Mouse (Mus musculus) midbrain, embryonic 16.5 days (tissue): ENCODE measurements around the gene Hist1h3b. TPM values are rescaled to one million over a fixed set of nuclear protein-coding genes. Genes with fewer than 3 reads are reported as not detected.
"Not testable (repeated sequence)": the region's sequence is repeated elsewhere in the genome, so short reads cannot be mapped to it uniquely, and the experiment has no call there.

Experiments
- ATAC-seq: fragments of 200-750 bp; cut with Nextera tagmentation; 2 replicates; pipeline ENCODE4 v1.8.0; 2017; ENCODE audit warnings: moderate TSS enrichment
- H3K27ac ChIP-seq: fragments of 300-500 bp; sonication (generic); 2 replicates; pipeline ENCODE4 v1.5.1; 2014; ENCODE audit warnings: mild to moderate bottlenecking, low read length, mixed read lengths
- H3K27me3 ChIP-seq: fragments of 300-500 bp; sonication (generic); 2 replicates; pipeline ENCODE4 v1.6.1; 2014; ENCODE audit warnings: low read depth, low read length, mixed read lengths; ENCODE audit not compliant: control insufficient read depth, insufficient read depth
- H3K36me3 ChIP-seq: fragments of 300-500 bp; sonication (generic); 2 replicates; pipeline ENCODE4 v1.6.1; 2014; ENCODE audit warnings: mild to moderate bottlenecking, low read length, moderate library complexity, mixed read lengths; ENCODE audit not compliant: control insufficient read depth, insufficient read depth
- H3K4me1 ChIP-seq: fragments of 300-500 bp; sonication (generic); 2 replicates; pipeline ENCODE4 v1.6.1; 2014; ENCODE audit warnings: mild to moderate bottlenecking, low read length, mixed read lengths; ENCODE audit not compliant: control insufficient read depth, insufficient read depth
- H3K4me2 ChIP-seq: fragments of 300-500 bp; sonication (generic); 2 replicates; pipeline ENCODE4 v1.6.1; 2014; ENCODE audit warnings: mild to moderate bottlenecking, low read length, mixed read lengths
- H3K4me3 ChIP-seq: fragments of 300-500 bp; sonication (generic); 2 replicates; pipeline ENCODE4 v1.5.1; 2014; ENCODE audit warnings: low read depth, mild to moderate bottlenecking, low read length, moderate library complexity, mixed read lengths
- H3K9ac ChIP-seq: fragments of 300-500 bp; sonication (generic); 2 replicates; pipeline ENCODE4 v1.6.1; 2014; ENCODE audit warnings: low read depth, low read length, mixed read lengths
- H3K9me3 ChIP-seq: fragments of 300-500 bp; sonication (generic); replicated peaks from 2 replicates; pipeline ENCODE4 v1.6.1; 2014; ENCODE audit warnings: mild to moderate bottlenecking, low read length, mixed read lengths; ENCODE audit not compliant: control insufficient read depth, poor library complexity, severe bottlenecking
- WGBS: fragments of 180-500 bp; shearing (Covaris S2); extraction: QIAGEN DNeasy Blood & Tissue Kit; methylation state at CpG from one replicate; pipeline ENCODE4 v1.1.7; 2014; 5-methylcytosine and 5-hydroxymethylcytosine counted together
- polyA plus RNA-seq: library from polyadenylated mRNA; unstranded; fragments of >200 nt; fragmentation: Nextera tagmentation; extraction: Ambion mirVana; gene quantifications from 2 replicates; pipeline ENCODE4 v1.2.1, GENCODE M21; 2015

Gene Hist1h3b
- polyA plus RNA-seq, 1 experiment from 2014 or later: 1.1 TPM

GRCm38 (mm10) chr13:23716261-23717042, 35.6 kb upstream of the Hist1h3b start:
- no peaks in the 10 kb centered on the region for H3K9me3 ChIP-seq
- no peak overlapping the region for H3K27ac ChIP-seq
- H3K36me3 ChIP-seq: no peaks in the 10 kb centered on the region
- H3K9ac ChIP-seq: no peak overlapping the region
- no peak overlapping the region for H3K4me3 ChIP-seq
- 90% methylated on average over 5 of the region's 5 CpGs for WGBS
- ATAC-seq: no peak
- no peak overlapping the region for H3K4me2 ChIP-seq
- no peaks in the 10 kb centered on the region for H3K4me1 ChIP-seq
- no peaks in the 10 kb centered on the region for H3K27me3 ChIP-seq

GRCm38 (mm10) chr13:23717176-23717575, 34.9 kb upstream of the Hist1h3b start:
- no peak overlapping the region for H3K27ac ChIP-seq
- no peak overlapping the region for H3K4me3 ChIP-seq
- H3K4me2 ChIP-seq: no peak overlapping the region
- H3K9me3 ChIP-seq: no peaks in the 10 kb centered on the region
- ATAC-seq: no peak
- H3K9ac ChIP-seq: no peak overlapping the region
- H3K27me3 ChIP-seq: no peaks in the 10 kb centered on the region
- no peaks in the 10 kb centered on the region for H3K4me1 ChIP-seq
- no peaks in the 10 kb centered on the region for H3K36me3 ChIP-seq
- 57% methylated on average over 11 of the region's 11 CpGs for WGBS

GRCm38 (mm10) chr13:23717593-23718245, 34.3 kb upstream of the Hist1h3b start:
- H3K4me2 ChIP-seq, H3K4me3 ChIP-seq, H3K4me1 ChIP-seq, H3K27ac ChIP-seq, H3K9me3 ChIP-seq, H3K27me3 ChIP-seq, ATAC-seq, H3K9ac ChIP-seq, H3K36me3 ChIP-seq: not testable (repeated sequence)
- 19% methylated on average over 2 of the region's 2 CpGs for WGBS

- no peak overlapping the region for H3K27ac ChIP-seq
- 83% methylated on average over 4 of the region's 4 CpGs for WGBS
- no peak overlapping the region for H3K4me3 ChIP-seq
- no peaks in the 10 kb centered on the region for H3K27me3 ChIP-seq
- no peak overlapping the region for H3K4me2 ChIP-seq
- no peak overlapping the region for H3K9ac ChIP-seq
- H3K36me3 ChIP-seq: no peaks in the 10 kb centered on the region
- H3K9me3 ChIP-seq: no peaks in the 10 kb centered on the region
- no peak for ATAC-seq
- no peaks in the 10 kb centered on the region for H3K4me1 ChIP-seq
These were observed 27.8 kb upstream of the Hist1h3b start for GRCm38 (mm10) chr13:23724239-23724638.

GRCm38 (mm10) chr13:23725213-23725612, 26.9 kb upstream of the Hist1h3b start:
- Histone ChIP-seq H3K9me3 (no peaks in the 10 kb centered on the region), H3K9ac (no peak overlapping the region), H3K4me1 (no peaks in the 10 kb centered on the region), H3K36me3 (no peaks in the 10 kb centered on the region), H3K4me3 (no peak overlapping the region), H3K4me2 (no peak overlapping the region), H3K27me3 (no peaks in the 10 kb centered on the region), H3K27ac (no peak overlapping the region)
- no peak for ATAC-seq
- 60% methylated on average over 1 of the region's 1 CpGs for WGBS

- H3K4me1 ChIP-seq: no peaks in the 10 kb centered on the region
- H3K27me3 ChIP-seq: no peaks in the 10 kb centered on the region
- H3K4me2 ChIP-seq: no peak overlapping the region
- no peak overlapping the region for H3K27ac ChIP-seq
- no peak overlapping the region for H3K4me3 ChIP-seq
- H3K9me3 ChIP-seq: no peaks in the 10 kb centered on the region
- ATAC-seq: no peak
- 89% methylated on average over 18 of the region's 18 CpGs for WGBS
- H3K9ac ChIP-seq: no peak overlapping the region
- H3K36me3 ChIP-seq: no peaks in the 10 kb centered on the region
These were observed 23.4 kb upstream of the Hist1h3b start for GRCm38 (mm10) chr13:23728472-23729191.

GRCm38 (mm10) chr13:23729192-23729525, 22.9 kb upstream of the Hist1h3b start:
- no peak for ATAC-seq
- Histone ChIP-seq H3K4me2 (no peak overlapping the region), H3K27me3 (no peaks in the 10 kb centered on the region), H3K27ac (no peak overlapping the region), H3K36me3 (no peaks in the 10 kb centered on the region), H3K4me1 (no peaks in the 10 kb centered on the region), H3K9ac (no peak overlapping the region), H3K9me3 (no peaks in the 10 kb centered on the region), H3K4me3 (no peak overlapping the region)
- 92% methylated on average over 9 of the region's 9 CpGs for WGBS

GRCm38 (mm10) chr13:23729706-23730105, 22.4 kb upstream of the Hist1h3b start:
- Histone ChIP-seq H3K9me3 (no peaks in the 10 kb centered on the region), H3K27ac (no peak overlapping the region), H3K36me3 (no peaks in the 10 kb centered on the region), H3K4me2 (no peak overlapping the region), H3K9ac (no peak overlapping the region), H3K27me3 (no peaks in the 10 kb centered on the region), H3K4me1 (no peaks in the 10 kb centered on the region), H3K4me3 (no peak overlapping the region)
- 97% methylated on average over 5 of the region's 5 CpGs for WGBS
- no peak for ATAC-seq

GRCm38 (mm10) chr13:23730479-23730878, 21.6 kb upstream of the Hist1h3b start:
- H3K9me3 ChIP-seq: no peaks in the 10 kb centered on the region
- H3K4me3 ChIP-seq: no peak overlapping the region
- no peaks in the 10 kb centered on the region for H3K27me3 ChIP-seq
- H3K36me3 ChIP-seq: no peaks in the 10 kb centered on the region
- no peaks in the 10 kb centered on the region for H3K4me1 ChIP-seq
- H3K4me2 ChIP-seq: no peak overlapping the region
- no peak for ATAC-seq
- no peak overlapping the region for H3K9ac ChIP-seq
- H3K27ac ChIP-seq: no peak overlapping the region
- 66% methylated on average over 8 of the region's 8 CpGs for WGBS
